Mouse (Mus musculus) forebrain, postnatal 0 days (tissue): ENCODE data around the gene Srsf1. TPM values are rescaled to one million over a fixed set of nuclear protein-coding genes. Genes with fewer than 3 reads are reported as not detected.

ENCODE experiments used
- ATAC-seq: fragments of 200-750 bp; cut with Nextera tagmentation; 2 replicates; pipeline ENCODE4 v1.8.0; 2017; ENCODE audit warnings: mild to moderate bottlenecking, moderate library complexity
- DNase-seq: peaks from one replicate; pipeline ENCODE4 v3.0.0-alpha.2; 2015
- H3K27ac ChIP-seq: fragments of 300-500 bp; sonication (generic); 2 replicates; pipeline ENCODE4 v1.5.1; 2014; ENCODE audit warnings: low read depth, mild to moderate bottlenecking, antibody characterized with exemption, low read length, moderate library complexity, mixed read lengths
- H3K27me3 ChIP-seq: fragments of 300-500 bp; sonication (generic); 2 replicates; pipeline ENCODE4 v1.6.1; 2014; ENCODE audit warnings: mild to moderate bottlenecking, low read length, mixed read lengths; ENCODE audit not compliant: insufficient read depth
- H3K36me3 ChIP-seq: fragments of 300-500 bp; sonication (generic); 2 replicates; pipeline ENCODE4 v1.6.1; 2014; ENCODE audit warnings: mild to moderate bottlenecking, moderate library complexity; ENCODE audit not compliant: insufficient read depth
- H3K4me1 ChIP-seq: fragments of 300-500 bp; sonication (generic); 2 replicates; pipeline ENCODE4 v1.6.1; 2014; ENCODE audit warnings: antibody characterized with exemption; ENCODE audit not compliant: insufficient read depth
- H3K4me2 ChIP-seq: fragments of 300-500 bp; sonication (generic); 2 replicates; pipeline ENCODE4 v1.6.1; 2014; ENCODE audit warnings: low read depth, mild to moderate bottlenecking, moderate library complexity
- H3K4me3 ChIP-seq: fragments of 300-500 bp; sonication (generic); 2 replicates; pipeline ENCODE4 v1.5.1; 2014; ENCODE audit warnings: low read depth, low read length, mixed read lengths
- H3K9ac ChIP-seq: fragments of 300-500 bp; sonication (generic); 2 replicates; pipeline ENCODE4 v1.6.1; 2014; ENCODE audit warnings: mild to moderate bottlenecking
- H3K9me3 ChIP-seq: fragments of 300-500 bp; sonication (generic); 2 replicates; pipeline ENCODE4 v1.6.1; 2016; ENCODE audit warnings: low read length
- CTCF ChIP-seq: sonication (generic); IDR thresholded peaks from 2 replicates; pipeline ENCODE4 v1.5.1; 2016; ENCODE audit warnings: antibody characterized with exemption, control low read depth, low read depth
- WGBS: fragments of 180-500 bp; shearing (Covaris S2); extraction: QIAGEN DNeasy Blood & Tissue Kit; methylation state at CpG from one replicate; pipeline ENCODE4 v1.1.7; 2014; 5-methylcytosine and 5-hydroxymethylcytosine counted together
- polyA plus RNA-seq: library from polyadenylated mRNA; unstranded; fragments of >200 nt; fragmentation: Nextera tagmentation; extraction: Ambion mirVana; gene quantifications from 2 replicates; pipeline ENCODE4 v1.2.1, GENCODE M21; 2015
- total RNA-seq: library from RNA; depleted of rRNA; stranded (reverse); fragments of >200 nt; gene quantifications from 2 replicates; pipeline ENCODE4 v1.2.3, GENCODE M21; 2014

Srsf1 gene
- total and polyA plus RNA-seq, 2 experiments from 2014 or later, result 121 to 390 TPM

DNA sequence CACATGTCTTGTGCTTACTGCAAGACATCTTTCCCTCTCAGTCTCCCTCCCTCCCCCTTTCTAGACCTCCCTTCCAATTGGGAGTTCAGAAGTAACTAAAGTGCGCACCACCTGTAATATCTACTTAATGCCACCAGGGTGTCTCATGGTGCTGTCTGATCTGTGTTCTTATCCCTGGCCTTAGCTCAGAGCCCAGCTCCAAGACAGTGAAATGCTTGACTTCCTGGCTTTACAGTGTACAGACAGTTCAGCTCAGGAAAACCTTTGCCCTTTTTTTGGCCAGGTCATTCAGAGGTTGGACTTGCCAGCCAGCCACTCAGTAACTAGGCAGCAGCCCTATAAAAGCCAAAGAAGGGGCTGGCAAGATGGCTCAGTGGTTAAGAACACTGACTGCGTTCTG is 12.0 kb downstream of the Srsf1 start:
- peak; percentile 84 for TF ChIP-seq CTCF
- ATAC-seq, result peak; percentile 87
- WGBS, result 47% methylated on average over 2 of the region's 2 CpGs

DNA sequence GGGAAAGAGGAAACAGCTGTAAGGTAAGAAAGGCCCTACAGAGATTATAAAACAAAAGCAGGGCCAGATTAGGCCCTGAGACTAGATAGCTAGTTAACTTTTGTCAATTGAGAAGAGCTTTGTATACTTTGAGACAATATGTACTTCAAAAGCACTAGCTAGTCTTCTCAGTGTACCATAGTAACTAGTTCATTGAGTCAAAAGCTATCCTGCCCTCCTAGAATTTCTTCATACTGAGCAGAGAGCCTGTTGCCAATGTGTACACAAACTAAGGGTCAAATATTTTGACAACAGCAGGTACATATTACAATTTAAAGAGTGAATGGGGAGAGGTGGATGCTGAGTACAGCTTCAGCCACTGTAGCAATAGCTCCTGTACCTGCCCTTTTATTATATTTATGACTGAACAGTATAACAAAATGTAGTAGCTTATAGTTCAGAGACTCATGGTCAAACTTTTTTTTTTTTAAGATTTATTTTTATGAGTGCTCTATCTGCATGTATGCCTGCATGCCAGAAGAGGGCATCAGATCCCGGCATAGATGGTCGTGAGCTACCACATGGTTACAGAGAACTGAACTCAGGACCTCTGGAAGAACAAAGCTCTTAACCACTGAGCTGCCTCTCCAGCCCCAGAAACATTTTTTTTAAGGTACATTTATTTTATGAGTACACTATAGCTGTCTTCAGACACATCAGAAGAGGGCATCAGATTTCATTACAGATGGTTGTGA is 14.9 kb downstream of the Srsf1 start:
- ATAC-seq, result no peak
- Histone ChIP-seq H3K9me3 (no peaks in the 10 kb centered on the region), H3K27ac (no peak overlapping the region), H3K27me3 (no peaks in the 10 kb centered on the region), H3K4me3 (no peak overlapping the region), H3K4me1 (no peaks in the 10 kb centered on the region), H3K9ac (no peak overlapping the region), H3K4me2 (no peak overlapping the region), H3K36me3 (no peaks in the 10 kb centered on the region)
- peak; percentile 38; the same call in 1 of the 2 replicates for TF ChIP-seq CTCF
- WGBS, result 82% methylated on average over 2 of the region's 2 CpGs
- no peak for DNase-seq

More for the DNA sequence above, 12.0 kb downstream of the Srsf1 start:
- peak; percentile 65 for DNase-seq
- no peak overlapping the region for H3K4me2 ChIP-seq
- H3K9me3 ChIP-seq, result no peaks in the 10 kb centered on the region
- no peak overlapping the region for H3K4me3 ChIP-seq
- no peaks in the 10 kb centered on the region for H3K36me3 ChIP-seq
- no peak overlapping the region for H3K9ac ChIP-seq
- no peaks in the 10 kb centered on the region for H3K27me3 ChIP-seq
- H3K27ac ChIP-seq, result no peak overlapping the region
- no peaks in the 10 kb centered on the region for H3K4me1 ChIP-seq

DNA sequence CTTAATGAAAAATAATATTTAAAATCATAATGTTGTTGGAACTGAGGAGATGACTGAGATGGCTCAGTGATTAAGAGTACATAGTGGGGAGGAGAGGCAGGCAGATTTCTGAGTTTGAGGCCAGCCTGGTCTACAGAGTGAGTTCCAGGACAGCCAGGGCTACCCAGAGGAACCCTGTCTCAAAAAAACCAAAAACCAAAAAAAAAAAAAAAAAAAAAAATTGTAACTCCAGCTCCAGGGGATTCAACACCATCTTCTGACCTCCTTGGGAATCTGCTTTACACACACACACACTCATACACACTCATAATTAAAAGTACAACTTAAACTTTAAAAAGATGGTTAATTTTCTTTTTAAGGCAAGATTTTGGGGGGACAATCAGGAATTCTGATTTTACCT is 18.6 kb downstream of the Srsf1 start:
- no peak for TF ChIP-seq CTCF
- no peak overlapping the region for H3K4me2 ChIP-seq

DNA sequence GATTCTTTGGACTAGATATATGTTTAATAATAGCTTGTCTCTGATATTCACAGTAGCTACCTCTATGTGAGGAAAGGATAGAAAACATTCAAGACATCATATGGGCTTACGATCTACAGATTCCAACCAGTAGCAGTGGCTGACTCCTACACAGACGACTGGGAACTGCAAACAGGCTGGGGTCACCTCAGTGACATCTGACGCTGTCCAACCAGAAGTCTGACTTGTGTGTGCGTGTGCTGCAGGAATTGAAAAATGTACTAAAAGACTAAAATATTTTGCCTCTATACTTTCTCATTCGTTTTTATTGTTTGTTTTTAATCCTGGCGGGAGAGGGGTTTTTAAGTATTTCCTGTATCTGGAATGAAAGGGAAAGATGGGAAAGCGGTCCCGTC is 20.0 kb downstream of the Srsf1 start:
- Histone ChIP-seq H3K27me3 (no peaks in the 10 kb centered on the region), H3K4me2 (peak overlapping the region; percentile 90), H3K27ac (peak overlapping the region; percentile 95), H3K4me1 (peaks cover 21% of the 10 kb centered on the region), H3K4me3 (peak overlapping the region; percentile 97), H3K9me3 (no peaks in the 10 kb centered on the region), H3K9ac (peak overlapping the region; percentile 96), H3K36me3 (no peaks in the 10 kb centered on the region)
- ATAC-seq (no peak), DNase-seq (no peak)
- WGBS, result 3% methylated on average over 8 of the region's 8 CpGs
- TF ChIP-seq CTCF, result no peak

More for the DNA sequence above, 18.6 kb downstream of the Srsf1 start:
- DNase-seq (no peak), ATAC-seq (no peak)
- Histone ChIP-seq H3K27ac (no peak overlapping the region), H3K36me3 (no peaks in the 10 kb centered on the region), H3K27me3 (no peaks in the 10 kb centered on the region), H3K9ac (no peak overlapping the region), H3K4me3 (no peak overlapping the region), H3K9me3 (no peaks in the 10 kb centered on the region), H3K4me1 (peaks cover 14% of the 10 kb centered on the region)

DNA sequence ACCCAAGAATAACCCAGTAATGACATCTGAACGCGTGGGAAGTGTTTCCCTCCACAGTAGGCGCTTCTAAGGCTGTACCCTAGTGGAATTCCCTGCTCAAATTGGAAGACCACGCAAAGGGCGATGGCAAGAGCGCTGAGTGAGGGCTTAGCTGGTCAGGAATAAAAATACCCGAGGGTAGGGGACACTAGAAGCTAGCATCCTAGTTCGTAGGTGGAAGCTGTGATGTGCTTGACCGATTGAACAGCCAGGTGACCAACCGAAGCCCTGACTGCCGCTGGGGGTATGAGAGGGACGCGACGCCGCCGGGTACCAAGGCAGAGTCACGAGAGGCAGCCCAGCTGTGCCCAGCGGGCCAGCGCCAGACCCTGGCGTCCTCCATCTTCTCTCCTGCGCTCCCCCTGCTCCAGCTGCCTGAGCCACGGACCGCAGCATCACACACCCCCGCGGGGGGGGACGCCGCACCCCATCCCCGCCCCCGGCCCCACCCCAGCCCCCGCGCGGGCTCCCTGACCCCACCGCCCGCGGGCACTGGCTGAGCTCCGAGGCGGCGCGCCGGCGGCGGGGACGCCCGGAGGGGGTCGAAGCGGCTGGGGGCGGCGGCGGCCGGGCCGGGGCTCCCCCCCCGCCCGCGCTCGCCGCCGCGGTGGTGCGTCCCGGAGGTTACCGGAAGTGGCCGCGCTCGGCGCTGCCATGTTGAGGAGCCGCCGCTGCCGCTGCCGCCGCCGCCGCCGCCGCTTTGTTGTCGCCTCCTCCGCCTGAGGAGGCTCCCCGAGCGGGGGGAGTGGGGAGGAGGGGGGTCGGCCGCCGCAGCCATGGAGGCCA is 20.6 kb downstream of the Srsf1 start, which contains the start of gene Vezf1:
TSS of gene Vezf1 (plus strand) at position 694 of the 825 bp plus-strand sequence.
- Histone ChIP-seq H3K4me2 (peak within 1 kb of the TSS; percentile 90), H3K9me3 (no peaks in the 10 kb centered on the region), H3K27me3 (no peaks in the 10 kb centered on the region), H3K4me3 (peak within 1 kb of the TSS; percentile 97), H3K9ac (peak within 1 kb of the TSS; percentile 96), H3K4me1 (peaks cover 21% of the 10 kb centered on the region), H3K36me3 (no peaks in the 10 kb centered on the region), H3K27ac (peak within 1 kb of the TSS; percentile 95)
- no peak; the same call in 1 of the 2 replicates for TF ChIP-seq CTCF
- 6% methylated on average over 59 of the region's 81 CpGs for WGBS
- DNase-seq, result peak; percentile 81
- peak; percentile 92 for ATAC-seq

DNA sequence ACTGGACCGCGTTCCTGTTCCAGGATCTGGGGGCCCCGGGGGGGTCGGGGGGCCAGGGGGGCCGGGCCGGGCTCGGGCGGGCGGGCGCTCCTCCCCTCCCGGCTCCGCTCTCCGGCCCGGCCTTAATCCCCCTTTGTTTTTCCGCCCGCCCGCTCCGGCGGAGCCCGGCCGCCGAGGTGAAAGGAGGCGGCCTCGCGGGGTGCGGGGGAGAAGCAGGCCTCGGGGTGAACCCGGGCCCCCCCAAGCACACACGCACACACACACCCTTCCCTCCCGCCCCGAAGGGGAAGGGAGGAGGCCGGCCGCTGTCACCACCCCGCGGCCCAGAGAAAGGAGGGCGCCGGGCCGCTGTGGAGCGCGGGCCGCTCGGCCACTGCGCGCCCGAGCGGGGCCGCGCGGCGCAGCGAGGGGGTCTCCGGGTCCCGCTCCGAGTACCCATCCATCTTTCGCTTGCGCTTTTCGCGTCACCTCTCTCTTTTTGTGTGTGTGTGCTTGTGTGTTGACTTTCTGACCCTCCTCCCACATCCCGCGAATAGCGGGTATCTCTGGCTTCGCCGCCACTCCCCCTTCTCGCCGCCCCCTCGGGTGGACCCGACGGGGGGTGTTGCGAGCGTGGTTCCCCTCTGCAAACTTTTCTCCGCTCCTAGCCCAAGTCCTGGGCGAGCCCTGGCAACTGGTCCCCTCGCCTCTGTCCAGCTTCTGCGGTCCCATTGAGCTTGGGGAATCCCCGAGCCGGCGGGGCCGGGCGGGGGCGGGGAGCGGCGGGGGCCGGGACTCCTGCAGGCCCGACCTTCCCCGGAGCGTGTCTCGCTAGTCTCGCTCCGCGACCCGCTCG is 21.5 kb downstream of the Srsf1 start:
- Histone ChIP-seq H3K36me3 (no peaks in the 10 kb centered on the region), H3K4me3 (peak overlapping the region; percentile 97), H3K27ac (peak overlapping the region; percentile 95), H3K9ac (peak overlapping the region; percentile 96), H3K27me3 (no peaks in the 10 kb centered on the region), H3K9me3 (no peaks in the 10 kb centered on the region), H3K4me1 (peaks cover 21% of the 10 kb centered on the region), H3K4me2 (peak overlapping the region; percentile 90)
- TF ChIP-seq CTCF, result no peak
- ATAC-seq (peak; percentile 60), DNase-seq (peak; percentile 37)
- WGBS, result 3% methylated on average over 61 of the region's 92 CpGs
